Comparison of ENCODE assay signal across 17 mouse cellular contexts in genomic region chr2:129916411-129916810, GRCm38 (mm10).
"Had no signal": no experiment of that assay in that cellular context is flagged by ENCODE, and none has a peak within 500 bp of the region (broad histone marks: within the 10 kb centered on the region; RNA-seq: fewer than 3 reads in every experiment).

No protein-coding gene starts in this region.

- DNase-seq: lung, embryonic 14.5 days; lung, postnatal 10 days; lung, postnatal 4 days; midbrain, embryonic 14.5 days; retina, postnatal 1 day; right cerebral cortex, adult 18-20 months; right cerebral cortex, postnatal 25 days; right cerebral cortex, postnatal 4 days; spleen, adult 18-20 months; thymus, adult 18-20 months; thymus, postnatal 14 days; thymus, postnatal 36 days had no signal

- H3K27ac ChIP-seq: midbrain, embryonic 10.5 days; midbrain, embryonic 12.5 days; neural tube, embryonic 13.5 days; neural tube, embryonic 15.5 days had no signal

- H3K36me3 ChIP-seq: midbrain, embryonic 10.5 days; midbrain, embryonic 12.5 days; neural tube, embryonic 13.5 days; neural tube, embryonic 15.5 days had no signal

- H3K27me3 ChIP-seq: neural tube, embryonic 13.5 days; neural tube, embryonic 15.5 days had no signal

- H3K9me3 ChIP-seq: midbrain, embryonic 10.5 days; midbrain, embryonic 12.5 days; neural tube, embryonic 13.5 days; neural tube, embryonic 15.5 days had no signal

- H3K4me1 ChIP-seq: neural tube, embryonic 13.5 days; neural tube, embryonic 15.5 days had no signal

- H3K4me3 ChIP-seq: midbrain, embryonic 10.5 days; midbrain, embryonic 12.5 days; myocyte; neural tube, embryonic 13.5 days; neural tube, embryonic 15.5 days had no signal
